Mouse (Mus musculus): Measurements from ENCODE around the gene Anp32a. TPM values are rescaled to one million over a fixed set of nuclear protein-coding genes. Genes with fewer than 3 reads are reported as not detected.

Anp32a gene
- 93.5 and 96.0 TPM in 2 replicates for total RNA-seq (2012; rRNA removed)

GRCm38 (mm10) chr9:62341123-62341486, at the start of gene Anp32a:
Gene Anp32a (plus strand): TSS chr9:62341293.
- Histone ChIP-seq H3K36me3 (ENCODE audit: control insufficient read depth, insufficient read depth, low read length, poor library complexity, severe bottlenecking) (no peaks in the 10 kb centered on the region), H3K9me3 (ENCODE audit: control insufficient read depth, insufficient read depth, low read depth, low read length) (no peaks in the 10 kb centered on the region), H3K4me1 (ENCODE audit: control insufficient read depth in 2 of 2, insufficient read depth in 2 of 2, low read length in 2 of 2, poor library complexity in 1 of 2) (peaks cover 4 to 6% of the 10 kb centered on the region in 2 experiments), H3K9ac (ENCODE audit: insufficient read depth, low read depth, low read length, poor library complexity, severe bottlenecking) (peak within 1 kb of the TSS; percentile 86), H3K27ac (ENCODE audit: insufficient read depth, low read depth, low read length, poor library complexity, severe bottlenecking) (peak within 1 kb of the TSS; percentile 55; the same call in 1 of the 2 replicates), H3K4me3 (ENCODE audit: insufficient read depth in 1 of 2, low read depth in 1 of 2, low read length in 2 of 2, poor library complexity in 1 of 2, severe bottlenecking in 1 of 2) (peak within 1 kb of the TSS; percentile 92 to 99)
- TF ChIP-seq HCFC1 (IDR thresholded peaks at IDR 0.05; ENCODE audit: borderline replicate concordance, insufficient read depth, low read length): no peak
- no peak for TF ChIP-seq ZC3H11A (IDR thresholded peaks at IDR 0.05; ENCODE audit: borderline replicate concordance, low read depth, low read length)
- TF ChIP-seq CHD2 (IDR thresholded peaks at IDR 0.05; ENCODE audit: low read depth, low read length): peak; percentile 93
- no peak for TF ChIP-seq MAFK (IDR thresholded peaks at IDR 0.05; ENCODE audit: insufficient read depth, low read depth, low read length)
- TF ChIP-seq ZNF384 (IDR thresholded peaks at IDR 0.05; ENCODE audit: low read depth, low read length): no peak
- in situ Hi-C loops (cut with MboI; ENCODE audit: low sequenced_read_pairs in 2 of 2, unreplicated experiment in 2 of 2): no loop called here
- peak; percentile 95 for DNase-seq (ENCODE audit: low read depth, low spot score)

GRCm38 (mm10) chr9:62295006-62295698, 45.9 kb upstream of the Anp32a start:
- in situ Hi-C loops (cut with MboI; ENCODE audit: low sequenced_read_pairs in 2 of 2, unreplicated experiment in 2 of 2): no loop called here
- no peak overlapping the region for H3K4me3 ChIP-seq (ENCODE audit: insufficient read depth in 1 of 2, low read depth in 1 of 2, low read length in 2 of 2, poor library complexity in 1 of 2, severe bottlenecking in 1 of 2)

GRCm38 (mm10) chr9:62296891-62297290, 44.2 kb upstream of the Anp32a start:
- Histone ChIP-seq H3K4me1 (ENCODE audit: control insufficient read depth in 2 of 2, insufficient read depth in 2 of 2, low read length in 2 of 2, poor library complexity in 1 of 2) (peaks cover 0 to 2% of the 10 kb centered on the region in 2 experiments; a peak in 1 of 4 replicates), H3K9ac (ENCODE audit: insufficient read depth, low read depth, low read length, poor library complexity, severe bottlenecking) (no peak overlapping the region), H3K9me3 (ENCODE audit: control insufficient read depth, insufficient read depth, low read depth, low read length) (no peaks in the 10 kb centered on the region), H3K36me3 (ENCODE audit: control insufficient read depth, insufficient read depth, low read length, poor library complexity, severe bottlenecking) (no peaks in the 10 kb centered on the region), H3K4me3 (ENCODE audit: insufficient read depth in 1 of 2, low read depth in 1 of 2, low read length in 2 of 2, poor library complexity in 1 of 2, severe bottlenecking in 1 of 2) (no peak overlapping the region), H3K27ac (ENCODE audit: insufficient read depth, low read depth, low read length, poor library complexity, severe bottlenecking) (no peak overlapping the region)
- no peak for TF ChIP-seq HCFC1 (IDR thresholded peaks at IDR 0.05; ENCODE audit: borderline replicate concordance, insufficient read depth, low read length)
- no peak for TF ChIP-seq MAFK (IDR thresholded peaks at IDR 0.05; ENCODE audit: insufficient read depth, low read depth, low read length)
- TF ChIP-seq ZC3H11A (IDR thresholded peaks at IDR 0.05; ENCODE audit: borderline replicate concordance, low read depth, low read length): no peak
- TF ChIP-seq ZNF384 (IDR thresholded peaks at IDR 0.05; ENCODE audit: low read depth, low read length): no peak
- TF ChIP-seq CHD2 (IDR thresholded peaks at IDR 0.05; ENCODE audit: low read depth, low read length): no peak
- in situ Hi-C loops (cut with MboI; ENCODE audit: low sequenced_read_pairs in 2 of 2, unreplicated experiment in 2 of 2): no loop called here
- DNase-seq (ENCODE audit: low read depth, low spot score): no peak

More at GRCm38 (mm10) chr9:62295006-62295698, 45.9 kb upstream of the Anp32a start:
- TF ChIP-seq CHD2 (IDR thresholded peaks at IDR 0.05; ENCODE audit: low read depth, low read length): no peak
- TF ChIP-seq ZNF384 (IDR thresholded peaks at IDR 0.05; ENCODE audit: low read depth, low read length): peak; percentile 91
- TF ChIP-seq ZC3H11A (IDR thresholded peaks at IDR 0.05; ENCODE audit: borderline replicate concordance, low read depth, low read length): peak; percentile 63; the same call in 1 of the 2 replicates
- H3K9me3 ChIP-seq (ENCODE audit: control insufficient read depth, insufficient read depth, low read depth, low read length): no peaks in the 10 kb centered on the region
- no peak overlapping the region for H3K9ac ChIP-seq (ENCODE audit: insufficient read depth, low read depth, low read length, poor library complexity, severe bottlenecking)
- no peaks in the 10 kb centered on the region for H3K36me3 ChIP-seq (ENCODE audit: control insufficient read depth, insufficient read depth, low read length, poor library complexity, severe bottlenecking)
- H3K27ac ChIP-seq (ENCODE audit: insufficient read depth, low read depth, low read length, poor library complexity, severe bottlenecking): no peak overlapping the region
- peak; percentile 81 for DNase-seq (ENCODE audit: low read depth, low spot score)
- H3K4me1 ChIP-seq (ENCODE audit: control insufficient read depth in 2 of 2, insufficient read depth in 2 of 2, low read length in 2 of 2, poor library complexity in 1 of 2): peaks cover 0 to 2% of the 10 kb centered on the region in 2 experiments; a peak in 1 of 4 replicates

GRCm38 (mm10) chr9:62315556-62315955, 25.5 kb upstream of the Anp32a start:
- no peak overlapping the region for H3K4me3 ChIP-seq (ENCODE audit: insufficient read depth in 1 of 2, low read depth in 1 of 2, low read length in 2 of 2, poor library complexity in 1 of 2, severe bottlenecking in 1 of 2)
- no peak for DNase-seq (ENCODE audit: low read depth, low spot score)
- no peaks in the 10 kb centered on the region for H3K4me1 ChIP-seq (ENCODE audit: control insufficient read depth in 2 of 2, insufficient read depth in 2 of 2, low read length in 2 of 2, poor library complexity in 1 of 2)
- no peak overlapping the region for H3K9ac ChIP-seq (ENCODE audit: insufficient read depth, low read depth, low read length, poor library complexity, severe bottlenecking)
- no peak for TF ChIP-seq ZNF384 (IDR thresholded peaks at IDR 0.05; ENCODE audit: low read depth, low read length)
- TF ChIP-seq CHD2 (IDR thresholded peaks at IDR 0.05; ENCODE audit: low read depth, low read length): no peak
- no peak for TF ChIP-seq HCFC1 (IDR thresholded peaks at IDR 0.05; ENCODE audit: borderline replicate concordance, insufficient read depth, low read length)
- TF ChIP-seq MAFK (IDR thresholded peaks at IDR 0.05; ENCODE audit: insufficient read depth, low read depth, low read length): no peak
- no peak for TF ChIP-seq ZC3H11A (IDR thresholded peaks at IDR 0.05; ENCODE audit: borderline replicate concordance, low read depth, low read length)
- H3K27ac ChIP-seq (ENCODE audit: insufficient read depth, low read depth, low read length, poor library complexity, severe bottlenecking): no peak overlapping the region
- in situ Hi-C loops (cut with MboI; ENCODE audit: low sequenced_read_pairs in 2 of 2, unreplicated experiment in 2 of 2): no loop called here
- H3K36me3 ChIP-seq (ENCODE audit: control insufficient read depth, insufficient read depth, low read length, poor library complexity, severe bottlenecking): no peaks in the 10 kb centered on the region
- H3K9me3 ChIP-seq (ENCODE audit: control insufficient read depth, insufficient read depth, low read depth, low read length): no peaks in the 10 kb centered on the region

Data from ES-E14 (cell line).